Mouse (Mus musculus): ENCODE measurements around the gene Mrpl28.
"Not testable (repeated sequence)": the region's sequence is repeated elsewhere in the genome, so short reads cannot be mapped to it uniquely, and the experiment has no call there.

Gene Mrpl28

GRCm38 (mm10) chr17:26123267-26123684, at the start of gene Mrpl28:
Gene Mrpl28, plus strand, starts transcription at chr17:26123500.
- in situ Hi-C loops (cut with MboI, MseI) = no loop called here

- in situ Hi-C loops (cut with MboI, MseI) = no loop called here
These were observed 48.1 kb upstream of the Mrpl28 start for GRCm38 (mm10) chr17:26075246-26075645.

- in situ Hi-C loops (cut with MboI, MseI) = no loop called here
These were observed 44.4 kb upstream of the Mrpl28 start for GRCm38 (mm10) chr17:26078851-26079250.

GRCm38 (mm10) chr17:26080867-26081266, 42.4 kb upstream of the Mrpl28 start:
- in situ Hi-C loops (cut with MboI, MseI) = no loop called here

GRCm38 (mm10) chr17:26087059-26087564, 36.2 kb upstream of the Mrpl28 start:
- in situ Hi-C loops (cut with MboI, MseI) = no loop called here

GRCm38 (mm10) chr17:26089905-26090632, 33.2 kb upstream of the Mrpl28 start, which contains the start of gene Decr2:
Gene Decr2, minus strand, starts transcription at chr17:26090337.
- in situ Hi-C loops (cut with MboI, MseI) = no loop called here

GRCm38 (mm10) chr17:26094531-26095110, 28.7 kb upstream of the Mrpl28 start:
- in situ Hi-C loops (cut with MboI, MseI) = no loop called here

GRCm38 (mm10) chr17:26095121-26095740, 28.1 kb upstream of the Mrpl28 start, which contains the start of gene Nme4:
Gene Nme4, minus strand, starts transcription at chr17:26095602.
- in situ Hi-C loops (cut with MboI, MseI) = no loop called here

- in situ Hi-C loops (cut with MboI, MseI) = no loop called here
These were observed 24.8 kb upstream of the Mrpl28 start for GRCm38 (mm10) chr17:26098461-26098860.

GRCm38 (mm10) chr17:26099316-26099715, 24.0 kb upstream of the Mrpl28 start:
- in situ Hi-C loops (cut with MboI, MseI) = not testable (repeated sequence)

GRCm38 (mm10) chr17:26100166-26100565, 23.1 kb upstream of the Mrpl28 start:
- in situ Hi-C loops (cut with MboI, MseI) = no loop called here

GRCm38 (mm10) chr17:26101478-26101877, 21.8 kb upstream of the Mrpl28 start:
- in situ Hi-C loops (cut with MboI, MseI) = no loop called here

GRCm38 (mm10) chr17:26105619-26106018, 17.7 kb upstream of the Mrpl28 start:
- in situ Hi-C loops (cut with MboI, MseI) = no loop called here

GRCm38 (mm10) chr17:26110156-26110555, 13.1 kb upstream of the Mrpl28 start:
- in situ Hi-C loops (cut with MboI, MseI) = no loop called here

GRCm38 (mm10) chr17:26111024-26111423, 12.3 kb upstream of the Mrpl28 start:
- in situ Hi-C loops (cut with MboI, MseI) = no loop called here

- in situ Hi-C loops (cut with MboI, MseI) = no loop called here
These were observed 11.6 kb upstream of the Mrpl28 start for GRCm38 (mm10) chr17:26111722-26112121.

GRCm38 (mm10) chr17:26112751-26113150, 10.5 kb upstream of the Mrpl28 start:
- in situ Hi-C loops (cut with MboI, MseI) = no loop called here

- in situ Hi-C loops (cut with MboI, MseI) = no loop called here
These were observed 9.9 kb upstream of the Mrpl28 start, which contains the start of gene Tmem8 for GRCm38 (mm10) chr17:26113181-26113948. Gene Tmem8, plus strand, starts transcription at chr17:26113299.

- in situ Hi-C loops (cut with MboI, MseI) = no loop called here
These were observed 9.2 kb upstream of the Mrpl28 start for GRCm38 (mm10) chr17:26114061-26114460.

- in situ Hi-C loops (cut with MboI, MseI) = not testable (repeated sequence)
These were observed 8.8 kb upstream of the Mrpl28 start for GRCm38 (mm10) chr17:26114461-26114860.

- in situ Hi-C loops (cut with MboI, MseI) = no loop called here
These were observed 7.9 kb upstream of the Mrpl28 start for GRCm38 (mm10) chr17:26115205-26115898.

Data from T-helper 17 cell (primary cell).